Mouse (Mus musculus) activated CD4-positive, CD25-positive, alpha-beta regulatory T cell, adult 4 months (primary cell): ENCODE measurements around the gene Gm20388. TPM values are rescaled to one million over a fixed set of nuclear protein-coding genes. Genes with fewer than 3 reads are reported as not detected.
"Not testable (repeated sequence)": the region's sequence is repeated elsewhere in the genome, so short reads cannot be mapped to it uniquely, and the experiment has no call there.

Source experiments
- ATAC-seq: one replicate; pipeline ENCODE4 v1.8.0; 2017
- polyA plus RNA-seq, 2 experiments: library from polyadenylated mRNA; unstranded; fragments of 100-300 nt; shearing (Covaris generic); gene quantifications; one replicate each; pipeline ENCODE4 v1.2.1; 2017

The Gm20388 gene
- polyA plus RNA-seq, 2 experiments from 2014 or later = 9.9 to 12.3 TPM

- ATAC-seq = no peak
These were observed 2658.7 kb downstream of the Gm20388 start for GRCm38 (mm10) chr8:122569329-122569728.

- ATAC-seq = no peak
These were observed 2659.4 kb downstream of the Gm20388 start for GRCm38 (mm10) chr8:122569996-122570395.

GRCm38 (mm10) chr8:122571153-122571552 is 2660.5 kb downstream of the Gm20388 start:
- no peak for ATAC-seq

- ATAC-seq = no peak
These were observed 2661.2 kb downstream of the Gm20388 start for GRCm38 (mm10) chr8:122571750-122572267.

GRCm38 (mm10) chr8:122572751-122573150 is 2662.1 kb downstream of the Gm20388 start:
- no peak for ATAC-seq

- not testable (repeated sequence) for ATAC-seq
These were observed 2662.5 kb downstream of the Gm20388 start for GRCm38 (mm10) chr8:122573176-122573575.

GRCm38 (mm10) chr8:122573577-122573976 is 2662.9 kb downstream of the Gm20388 start:
- ATAC-seq = no peak

- ATAC-seq = no peak
These were observed 2663.6 kb downstream of the Gm20388 start for GRCm38 (mm10) chr8:122574264-122574663.

- ATAC-seq = no peak
These were observed 2664.1 kb downstream of the Gm20388 start for GRCm38 (mm10) chr8:122574667-122575251.

GRCm38 (mm10) chr8:122575286-122575685 is 2664.6 kb downstream of the Gm20388 start:
- no peak for ATAC-seq

- ATAC-seq = no peak
These were observed 2665.3 kb downstream of the Gm20388 start for GRCm38 (mm10) chr8:122575735-122576647.

- peak; percentile 98 for ATAC-seq
These were observed 2666.0 kb downstream of the Gm20388 start, which contains the start of gene Aprt for GRCm38 (mm10) chr8:122576648-122577022. Gene Aprt, minus strand, starts transcription at chr8:122576909.

- ATAC-seq = no peak
These were observed 2666.5 kb downstream of the Gm20388 start for GRCm38 (mm10) chr8:122577116-122577515.

GRCm38 (mm10) chr8:122579196-122579595 is 2668.6 kb downstream of the Gm20388 start:
- no peak for ATAC-seq

- no peak for ATAC-seq
These were observed 2670.3 kb downstream of the Gm20388 start for GRCm38 (mm10) chr8:122580926-122581325.

GRCm38 (mm10) chr8:122584981-122585380 is 2674.3 kb downstream of the Gm20388 start:
- ATAC-seq = no peak

GRCm38 (mm10) chr8:122585411-122585891 is 2674.8 kb downstream of the Gm20388 start:
- no peak for ATAC-seq

GRCm38 (mm10) chr8:122586171-122586570 is 2675.5 kb downstream of the Gm20388 start:
- no peak for ATAC-seq

- no peak for ATAC-seq
These were observed 2676.1 kb downstream of the Gm20388 start for GRCm38 (mm10) chr8:122586749-122587148.

GRCm38 (mm10) chr8:122593240-122593639 is 2682.6 kb downstream of the Gm20388 start:
- no peak for ATAC-seq

- no peak for ATAC-seq
These were observed 2683.3 kb downstream of the Gm20388 start for GRCm38 (mm10) chr8:122593783-122594507.

- ATAC-seq = no peak
These were observed 2685.4 kb downstream of the Gm20388 start for GRCm38 (mm10) chr8:122596031-122596430.

- no peak for ATAC-seq
These were observed 2690.0 kb downstream of the Gm20388 start for GRCm38 (mm10) chr8:122600666-122601065.
